Comparison of ENCODE assay signal across 8 mouse cellular contexts in the genomic region with DNA sequence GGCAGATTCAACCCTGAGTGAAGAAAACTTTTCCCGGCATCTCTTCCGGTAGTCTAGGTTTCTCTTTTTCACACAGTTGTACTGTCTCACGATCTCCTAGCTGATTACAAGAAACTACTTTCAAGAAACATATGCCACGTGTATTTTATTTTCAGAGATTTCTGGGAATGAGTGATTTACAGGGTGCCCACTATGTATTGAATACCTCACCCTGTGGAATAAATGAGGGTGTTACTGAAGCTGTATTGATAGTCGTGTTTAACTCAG. TPM values are rescaled to one million over a fixed set of nuclear protein-coding genes. Genes with fewer than 3 reads are reported as not detected.
DNase-seq lines count a peak whose midpoint lies in the region; ATAC-seq and TF ChIP-seq lines count a peak whose summit lies in the region.

No protein-coding gene starts in this region.

- no peak overlapping the region for H3K27ac ChIP-seq in liver, adult 2 months (replicated peaks; ENCODE audit: insufficient read depth, low read depth, low read length)
- peak overlapping the region; percentile 92 for H3K27ac ChIP-seq in forebrain, embryonic 10.5 days
- H3K27ac ChIP-seq in intestine, postnatal 0 days (ENCODE audit: low read depth, low read length), result no peak overlapping the region
- H3K27ac ChIP-seq in neural tube, embryonic 13.5 days (replicated peaks), result no peak overlapping the region

- H3K27me3 ChIP-seq in liver, adult 2 months (ENCODE audit: control insufficient read depth, insufficient read depth, low read length), result no peaks in the 10 kb centered on the region
- H3K27me3 ChIP-seq in forebrain, embryonic 10.5 days (ENCODE audit: poor library complexity, severe bottlenecking), result no peaks in the 10 kb centered on the region
- no peaks in the 10 kb centered on the region for H3K27me3 ChIP-seq in intestine, postnatal 0 days (replicated peaks; ENCODE audit: control insufficient read depth, insufficient read depth, low read length)
- no peaks in the 10 kb centered on the region for H3K27me3 ChIP-seq in neural tube, embryonic 13.5 days

- no peak for TF ChIP-seq CTCF in liver, adult 2 months (IDR thresholded peaks at IDR 0.05; ENCODE audit: low read depth, low read length)
- TF ChIP-seq CTCF in intestine, postnatal 0 days (IDR thresholded peaks at IDR 0.05; ENCODE audit: low read depth), result no peak

- peaks cover 11% of the 10 kb centered on the region; the same call in 1 of the 2 replicates for H3K9me3 ChIP-seq in forebrain, embryonic 10.5 days
- H3K9me3 ChIP-seq in intestine, postnatal 0 days (ENCODE audit: control insufficient read depth), result no peaks in the 10 kb centered on the region
- H3K9me3 ChIP-seq in neural tube, embryonic 13.5 days, result no peaks in the 10 kb centered on the region

- no peak for DNase-seq in liver, adult 2 months (ENCODE audit: extremely low read depth, low read depth, low spot score)
- no peak for DNase-seq in liver
- DNase-seq in forebrain, embryonic 10.5 days (ENCODE audit: extremely low spot score, low spot score), result no peak
- no peak for DNase-seq in testis, postnatal 10 days (ENCODE audit: low spot score)
- DNase-seq in embryo, embryonic 10.5 days (ENCODE audit: low spot score), result no peak
- DNase-seq in left cerebral cortex, postnatal 10 days (ENCODE audit: extremely low spot score in 1 of 2, low spot score in 2 of 2), result no peak

- no peak overlapping the region for H3K9ac ChIP-seq in liver, adult 2 months (ENCODE audit: low read depth, low read length)
- 0 out of 2 replicates have a peak overlapping the region, but pooled peaks have one; percentile 43 for H3K9ac ChIP-seq in intestine, postnatal 0 days (ENCODE audit: low read depth, low read length)
- H3K9ac ChIP-seq in neural tube, embryonic 13.5 days, result peak overlapping the region; percentile 75

- no peak for TF ChIP-seq POLR2A in liver, adult 2 months (IDR thresholded peaks at IDR 0.05; ENCODE audit: extremely low read depth, insufficient read depth, low read length)

- intact Hi-C loops in left cerebral cortex, postnatal 10 days (cut with DNase I), result no loop called here

- H3K79me2 ChIP-seq in liver, adult 2 months (ENCODE audit: control insufficient read depth, insufficient read depth, low read length), result no peaks in the 10 kb centered on the region

- no peaks in the 10 kb centered on the region for H3K36me3 ChIP-seq in liver, adult 2 months (ENCODE audit: control insufficient read depth, insufficient read depth, low read length)
- H3K36me3 ChIP-seq in forebrain, embryonic 10.5 days (replicated peaks), result peaks cover 10% of the 10 kb centered on the region
- H3K36me3 ChIP-seq in intestine, postnatal 0 days (ENCODE audit: control insufficient read depth, insufficient read depth), result no peaks in the 10 kb centered on the region
- H3K36me3 ChIP-seq in neural tube, embryonic 13.5 days, result no peaks in the 10 kb centered on the region

- no peaks in the 10 kb centered on the region for H3K4me1 ChIP-seq in liver, adult 2 months (ENCODE audit: control insufficient read depth, insufficient read depth, low read length)
- peaks cover 8% of the 10 kb centered on the region; the same call in 1 of the 2 replicates for H3K4me1 ChIP-seq in forebrain, embryonic 10.5 days
- H3K4me1 ChIP-seq in intestine, postnatal 0 days (replicated peaks; ENCODE audit: control insufficient read depth, insufficient read depth, low read length), result no peaks in the 10 kb centered on the region
- peaks cover 11% of the 10 kb centered on the region; the same call in 1 of the 2 replicates for H3K4me1 ChIP-seq in neural tube, embryonic 13.5 days (replicated peaks)

- H3K4me2 ChIP-seq in intestine, postnatal 0 days (replicated peaks; ENCODE audit: low read depth), result peak overlapping the region; percentile 84
- peak overlapping the region; percentile 96 for H3K4me2 ChIP-seq in neural tube, embryonic 13.5 days

- ATAC-seq in intestine, postnatal 0 days, result no peak
- no peak for ATAC-seq in neural tube, embryonic 13.5 days (ENCODE audit: low read depth)

- peak overlapping the region; percentile 46 for H3K4me3 ChIP-seq in liver, adult 2 months (ENCODE audit: insufficient read depth, low read depth, low read length)
- peak overlapping the region; percentile 72 for H3K4me3 ChIP-seq in forebrain, embryonic 10.5 days
- H3K4me3 ChIP-seq in intestine, postnatal 0 days (ENCODE audit: low read depth, low read length), result peak overlapping the region; percentile 52
- H3K4me3 ChIP-seq in neural tube, embryonic 13.5 days, result peak overlapping the region; percentile 56

- WGBS in liver, adult 2 months, result 19% methylated on average over 5 of the region's 5 CpGs
- WGBS in forebrain, embryonic 10.5 days, result 20% methylated on average over 5 of the region's 5 CpGs
- WGBS in intestine, postnatal 0 days, result 6% methylated on average over 5 of the region's 5 CpGs
- WGBS in neural tube, embryonic 13.5 days, result 12% methylated on average over 5 of the region's 5 CpGs

RNA-seq across cellular contexts. Expression of a gene that starts 0.2 kb away (rescaled TPM):
- total RNA-seq in liver, adult 2 months (2014; rRNA removed), result 0.40 and 0.74 TPM in 2 replicates
- 0.09 TPM in 1 of 2 replicates, not detected in the other for polyA plus RNA-seq in liver, adult 2 months (2012; rRNA removed)
- 8.3 and 8.6 TPM in 2 replicates for polyA plus RNA-seq in forebrain, embryonic 10.5 days (2016; fragmentation: Nextera tagmentation; extraction: Ambion mirVana)
- polyA plus RNA-seq in intestine, postnatal 0 days (2015; fragmentation: Nextera tagmentation; extraction: Ambion mirVana), result 2.4 and 3.3 TPM in 2 replicates
- polyA plus RNA-seq in neural tube, embryonic 13.5 days (2015; fragmentation: Nextera tagmentation; extraction: Ambion mirVana), result 3.7 and 5.8 TPM in 2 replicates
- total RNA-seq in left cerebral cortex, postnatal 10 days (2021), result under 1 TPM; 0.73 to 0.81 TPM
